Mouse (Mus musculus) erythroblast, embryonic 14.5 days (primary cell): ENCODE data around the gene Dnajb12.

ENCODE experiments used
- GATA1 ChIP-seq: IDR thresholded peaks from 2 replicates; pipeline ENCODE4 v1.6.1; 2012; ENCODE audit warnings: low read length, inconsistent platforms, mixed read lengths
- TAL1 ChIP-seq: IDR thresholded peaks from 3 replicates; pipeline ENCODE4 v1.6.1; 2012; ENCODE audit warnings: low read length, inconsistent platforms, mixed read lengths

GRCm38 (mm10) chr10:59861201-59861600 is 18.2 kb upstream of the Dnajb12 start:
- no peak for TF ChIP-seq GATA1
- no peak for TF ChIP-seq TAL1
